Mouse (Mus musculus) intestine, embryonic 16.5 days (tissue): Measurements from ENCODE around the gene 4930518I15Rik. TPM values are rescaled to one million over a fixed set of nuclear protein-coding genes. Genes with fewer than 3 reads are reported as not detected.
"Not testable (repeated sequence)": the region's sequence is repeated elsewhere in the genome, so short reads cannot be mapped to it uniquely, and the experiment has no call there.

Experiments
- ATAC-seq: fragments of 200-750 bp; cut with Nextera tagmentation; 2 replicates; pipeline ENCODE4 v1.8.0; 2017; ENCODE audit warnings: moderate TSS enrichment, moderate library complexity
- H3K27ac ChIP-seq: fragments of 300-500 bp; sonication (generic); 2 replicates; pipeline ENCODE4 v1.5.1; 2014; ENCODE audit warnings: mild to moderate bottlenecking, low read length
- H3K27me3 ChIP-seq: fragments of 300-500 bp; sonication (generic); replicated peaks from 2 replicates; pipeline ENCODE4 v1.6.1; 2014; ENCODE audit warnings: low read length, control low read depth, mixed read lengths; ENCODE audit not compliant: control insufficient read depth, insufficient read depth
- H3K36me3 ChIP-seq: fragments of 300-500 bp; sonication (generic); 2 replicates; pipeline ENCODE4 v1.6.1; 2014; ENCODE audit warnings: low read length, control low read depth; ENCODE audit not compliant: control insufficient read depth, insufficient read depth
- H3K4me1 ChIP-seq: fragments of 300-500 bp; sonication (generic); 2 replicates; pipeline ENCODE4 v1.6.1; 2014; ENCODE audit warnings: low read length, control low read depth, mixed read lengths; ENCODE audit not compliant: control insufficient read depth, insufficient read depth
- H3K4me2 ChIP-seq: fragments of 300-500 bp; sonication (generic); 2 replicates; pipeline ENCODE4 v1.6.1; 2014; ENCODE audit warnings: low read depth, low read length, control low read depth
- H3K4me3 ChIP-seq: fragments of 300-500 bp; sonication (generic); 2 replicates; pipeline ENCODE4 v1.5.1; 2014; ENCODE audit warnings: mild to moderate bottlenecking, low read length
- H3K9ac ChIP-seq: fragments of 300-500 bp; sonication (generic); 2 replicates; pipeline ENCODE4 v1.6.1; 2014; ENCODE audit warnings: low read depth, low read length
- H3K9me3 ChIP-seq: fragments of 300-500 bp; sonication (generic); 2 replicates; pipeline ENCODE4 v1.6.1; 2016; ENCODE audit warnings: low read length, control low read depth; ENCODE audit not compliant: control insufficient read depth
- WGBS: fragments of 180-500 bp; shearing (Covaris S2); extraction: QIAGEN DNeasy Blood & Tissue Kit; methylation state at CpG from one replicate; pipeline ENCODE4 v1.1.7; 2014; 5-methylcytosine and 5-hydroxymethylcytosine counted together
- polyA plus RNA-seq: library from polyadenylated mRNA; unstranded; fragments of >200 nt; fragmentation: Nextera tagmentation; extraction: Ambion mirVana; gene quantifications from 2 replicates; pipeline ENCODE4 v1.2.1, GENCODE M21; 2015

Gene 4930518I15Rik
- polyA plus RNA-seq, 1 experiment from 2014 or later = 5.1 TPM

GRCm38 (mm10) chr2:156841028-156841840 is 16.5 kb downstream of the 4930518I15Rik start:
- H3K4me2 ChIP-seq = peak overlapping the region; percentile 92

GRCm38 (mm10) chr2:156840301-156841027 is 17.3 kb downstream of the 4930518I15Rik start:
- H3K4me1 ChIP-seq = peaks cover 46% of the 10 kb centered on the region
- peak overlapping the region; percentile 92 for H3K4me2 ChIP-seq
- H3K9ac ChIP-seq = peak overlapping the region; percentile 88
- WGBS = under 1% methylated on average over 65 of the region's 79 CpGs
- ATAC-seq = peak; percentile 29
- H3K27ac ChIP-seq = peak overlapping the region; percentile 94
- H3K9me3 ChIP-seq = no peaks in the 10 kb centered on the region
- H3K36me3 ChIP-seq = peaks cover 3% of the 10 kb centered on the region; the same call in 1 of the 2 replicates
- H3K4me3 ChIP-seq = peak overlapping the region; percentile 80
- H3K27me3 ChIP-seq = no peaks in the 10 kb centered on the region

More at GRCm38 (mm10) chr2:156841028-156841840, 16.5 kb downstream of the 4930518I15Rik start:
- ATAC-seq = peak; percentile 45
- Histone ChIP-seq H3K9ac (peak overlapping the region; percentile 88), H3K4me1 (peaks cover 48% of the 10 kb centered on the region), H3K36me3 (peaks cover 3% of the 10 kb centered on the region; the same call in 1 of the 2 replicates), H3K27ac (peak overlapping the region; percentile 94), H3K4me3 (peak overlapping the region; percentile 80), H3K27me3 (no peaks in the 10 kb centered on the region), H3K9me3 (no peaks in the 10 kb centered on the region)
- WGBS = under 1% methylated on average over 41 of the region's 42 CpGs

GRCm38 (mm10) chr2:156839319-156840191 is 18.2 kb downstream of the 4930518I15Rik start, which contains the start of gene Tgif2:
Gene Tgif2 (plus strand): TSS chr2:156840007.
- peak; percentile 82 for ATAC-seq
- peaks cover 37% of the 10 kb centered on the region for H3K4me1 ChIP-seq
- H3K4me2 ChIP-seq = peak within 1 kb of the TSS; percentile 92
- H3K27me3 ChIP-seq = no peaks in the 10 kb centered on the region
- 3% methylated on average over 60 of the region's 61 CpGs for WGBS
- peak within 1 kb of the TSS; percentile 94 for H3K27ac ChIP-seq
- peak within 1 kb of the TSS; percentile 88 for H3K9ac ChIP-seq
- no peaks in the 10 kb centered on the region for H3K9me3 ChIP-seq
- H3K4me3 ChIP-seq = peak within 1 kb of the TSS; percentile 80
- 0 out of 2 replicates have a peak, but pooled peaks cover under 1% of the 10 kb centered on the region for H3K36me3 ChIP-seq

- peak overlapping the region; percentile 80; the same call in 1 of the 2 replicates for H3K4me3 ChIP-seq
Observed at GRCm38 (mm10) chr2:156838839-156839238, 18.9 kb downstream of the 4930518I15Rik start.

GRCm38 (mm10) chr2:156834336-156834735 is 23.4 kb downstream of the 4930518I15Rik start:
- H3K27ac ChIP-seq = no peak overlapping the region
- peaks cover 6% of the 10 kb centered on the region for H3K9me3 ChIP-seq
- no peak for ATAC-seq
- WGBS = 96% methylated on average over 11 of the region's 11 CpGs
- H3K4me3 ChIP-seq = no peak overlapping the region
- peaks cover 24% of the 10 kb centered on the region for H3K36me3 ChIP-seq
- no peak overlapping the region for H3K4me2 ChIP-seq
- peaks cover 11% of the 10 kb centered on the region for H3K4me1 ChIP-seq
- no peak overlapping the region for H3K9ac ChIP-seq
- no peaks in the 10 kb centered on the region for H3K27me3 ChIP-seq

More at GRCm38 (mm10) chr2:156838839-156839238, 18.9 kb downstream of the 4930518I15Rik start:
- WGBS = 66% methylated on average over 6 of the region's 6 CpGs
- Histone ChIP-seq H3K4me1 (peaks cover 31% of the 10 kb centered on the region), H3K27me3 (no peaks in the 10 kb centered on the region), H3K9me3 (no peaks in the 10 kb centered on the region), H3K9ac (no peak overlapping the region), H3K27ac (peak overlapping the region; percentile 78), H3K36me3 (0 out of 2 replicates have a peak, but pooled peaks cover 5% of the 10 kb centered on the region), H3K4me2 (0 out of 2 replicates have a peak overlapping the region, but pooled peaks have one; percentile 92)
- ATAC-seq = no peak

- H3K9me3 ChIP-seq, H3K4me3 ChIP-seq, H3K27me3 ChIP-seq, H3K4me1 ChIP-seq, ATAC-seq, H3K4me2 ChIP-seq, H3K36me3 ChIP-seq, H3K27ac ChIP-seq, H3K9ac ChIP-seq: not testable (repeated sequence)
- 82% methylated on average over 6 of the region's 6 CpGs for WGBS
Observed at GRCm38 (mm10) chr2:156825128-156825527, 32.6 kb downstream of the 4930518I15Rik start.

- Histone ChIP-seq H3K4me3 (no peak overlapping the region), H3K27me3 (no peaks in the 10 kb centered on the region), H3K9me3 (no peaks in the 10 kb centered on the region), H3K36me3 (no peaks in the 10 kb centered on the region), H3K4me1 (peaks cover 13% of the 10 kb centered on the region), H3K27ac (no peak overlapping the region), H3K4me2 (no peak overlapping the region), H3K9ac (no peak overlapping the region)
- WGBS = 53% methylated on average over 1 of the region's 1 CpGs
- no peak for ATAC-seq
Observed at GRCm38 (mm10) chr2:156816116-156816515, 41.6 kb downstream of the 4930518I15Rik start.

- WGBS = 58% methylated on average over 3 of the region's 3 CpGs
- H3K9ac ChIP-seq = no peak overlapping the region
- ATAC-seq = no peak
- H3K27ac ChIP-seq = no peak overlapping the region
- H3K27me3 ChIP-seq = no peaks in the 10 kb centered on the region
- H3K36me3 ChIP-seq = no peaks in the 10 kb centered on the region
- H3K4me2 ChIP-seq = no peak overlapping the region
- peaks cover 13% of the 10 kb centered on the region for H3K4me1 ChIP-seq
- H3K4me3 ChIP-seq = no peak overlapping the region
- H3K9me3 ChIP-seq = no peaks in the 10 kb centered on the region
Observed at GRCm38 (mm10) chr2:156815412-156815811, 42.3 kb downstream of the 4930518I15Rik start.
